Mouse (Mus musculus) inflammation-experienced regulatory T-cells, adult 6 months (primary cell): Measurements from ENCODE around the gene Hsf4. TPM values are rescaled to one million over a fixed set of nuclear protein-coding genes. Genes with fewer than 3 reads are reported as not detected.
A peak's percentile ranks its signal among the peaks of the same experiment; 100 is the strongest.
"Not testable (repeated sequence)": the region's sequence is repeated elsewhere in the genome, so short reads cannot be mapped to it uniquely, and the experiment has no call there.

Experiments used
- ATAC-seq: one replicate; pipeline ENCODE4 v1.8.0; 2017
- polyA plus RNA-seq, 3 experiments: library from polyadenylated mRNA; unstranded; fragments of 100-300 nt; shearing (Covaris generic); gene quantifications; one replicate each; pipeline ENCODE4 v1.2.1; 2017

Gene Hsf4
- polyA plus RNA-seq = under 1 TPM in 1 of 3 experiments, not detected in 2; 0.34 TPM

DNA sequence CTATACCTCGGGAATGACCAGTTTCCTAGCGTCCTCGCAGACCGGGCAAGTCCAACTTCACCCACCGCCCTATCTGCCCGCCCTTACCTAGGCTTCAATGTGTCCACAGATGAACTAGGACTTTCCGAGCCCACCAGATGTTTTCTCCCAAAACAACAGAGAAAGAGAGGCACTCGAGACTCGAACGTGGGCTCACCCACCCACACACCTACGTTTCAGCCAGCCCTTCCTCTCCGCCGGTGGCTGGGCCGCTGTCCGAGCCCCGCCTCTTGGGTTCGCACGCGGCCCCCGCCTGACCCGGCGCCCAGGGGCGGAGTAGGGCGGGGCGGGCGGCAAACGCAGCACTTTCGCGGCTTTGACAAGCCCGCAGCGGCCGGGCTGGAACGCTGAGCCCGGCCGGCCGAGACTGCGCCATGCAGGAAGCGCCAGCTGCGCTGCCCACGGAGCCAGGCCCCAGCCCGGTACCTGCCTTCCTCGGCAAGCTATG lies at the start of gene Hsf4:
Hsf4 (plus strand) TSS at position 341 of the 487 bp plus-strand sequence.
- no peak for ATAC-seq

DNA sequence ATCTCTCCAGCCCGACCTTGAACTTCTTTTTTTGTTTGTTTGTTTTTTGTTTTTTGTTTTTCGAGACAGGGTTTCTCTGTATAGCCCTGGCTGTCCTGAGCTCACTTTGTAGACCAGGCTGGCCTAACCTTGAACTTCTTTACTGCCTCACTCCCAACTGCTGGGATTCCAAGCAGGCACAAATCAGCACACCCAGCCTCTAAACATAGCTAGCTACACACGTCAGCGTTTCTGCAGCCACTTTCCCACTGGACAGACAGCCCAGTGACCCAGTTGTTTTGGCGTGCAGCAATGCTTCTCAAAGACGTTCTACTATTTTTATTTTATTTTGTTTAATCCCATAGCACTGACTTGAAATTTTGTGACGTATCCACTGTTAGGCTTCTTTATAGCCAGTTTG lies 45.8 kb upstream of the Hsf4 start:
- no peak for ATAC-seq

DNA sequence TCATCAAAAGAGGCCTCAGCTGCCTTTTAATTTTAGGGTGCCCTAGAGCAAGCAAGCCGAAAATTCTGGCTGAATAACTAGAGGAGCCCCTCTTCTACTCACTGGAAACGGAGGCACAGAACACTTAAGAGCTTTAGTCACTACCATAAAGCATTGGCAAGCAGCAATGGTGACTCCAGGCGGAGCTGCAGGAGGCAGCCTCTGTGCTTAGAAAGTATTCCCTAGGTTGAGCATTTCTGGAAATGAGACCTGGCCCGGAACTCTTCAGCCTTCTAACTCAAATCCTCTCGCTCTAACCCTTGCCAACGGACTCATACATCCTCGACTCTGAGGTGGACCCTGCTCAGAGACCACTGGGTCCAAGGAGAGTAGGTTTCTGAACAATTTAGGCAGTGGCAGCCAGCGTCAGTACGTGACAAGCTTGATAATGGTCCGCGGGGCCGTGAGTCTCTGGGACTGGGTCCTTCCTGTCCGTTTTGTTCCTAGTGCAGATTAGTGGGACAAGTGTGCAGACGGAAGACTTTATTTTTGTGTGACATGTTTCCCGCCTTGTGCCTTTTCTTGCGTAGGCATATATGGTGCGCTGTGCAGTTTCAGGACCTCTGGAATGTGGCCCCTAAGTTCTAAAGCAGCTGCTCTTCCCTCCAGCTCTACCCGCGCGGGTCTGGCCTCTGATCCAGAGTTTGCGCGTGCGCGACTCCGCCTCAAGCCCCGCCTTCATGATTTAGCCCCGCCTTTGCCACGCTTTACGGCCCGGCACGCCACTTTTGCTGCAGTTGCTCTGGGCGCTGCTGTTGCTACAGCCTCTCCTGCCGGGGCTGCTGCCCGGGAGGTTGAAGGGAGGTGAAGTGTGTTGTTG lies 45.0 kb upstream of the Hsf4 start, which contains the start of gene D230025D16Rik:
D230025D16Rik (plus strand) TSS at position 733 of the 859 bp plus-strand sequence.
- ATAC-seq = peak; percentile 91

DNA sequence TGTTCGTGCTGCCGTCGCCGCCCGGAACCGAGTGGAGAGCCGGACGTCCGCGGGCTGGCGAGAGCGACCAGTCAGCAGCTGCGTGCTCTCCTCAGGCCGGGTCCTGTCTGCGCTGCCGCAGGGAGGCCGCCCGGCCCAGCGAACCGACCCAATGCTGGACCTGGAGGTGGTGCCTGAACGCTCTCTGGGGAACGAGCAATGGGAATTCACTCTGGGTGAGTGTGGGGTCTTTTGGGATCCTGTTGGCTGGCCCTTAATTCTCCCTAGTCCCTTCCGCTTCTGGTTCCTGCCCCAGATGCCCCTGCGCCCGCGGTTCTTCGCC lies 44.4 kb upstream of the Hsf4 start:
- peak; percentile 46 for ATAC-seq

DNA sequence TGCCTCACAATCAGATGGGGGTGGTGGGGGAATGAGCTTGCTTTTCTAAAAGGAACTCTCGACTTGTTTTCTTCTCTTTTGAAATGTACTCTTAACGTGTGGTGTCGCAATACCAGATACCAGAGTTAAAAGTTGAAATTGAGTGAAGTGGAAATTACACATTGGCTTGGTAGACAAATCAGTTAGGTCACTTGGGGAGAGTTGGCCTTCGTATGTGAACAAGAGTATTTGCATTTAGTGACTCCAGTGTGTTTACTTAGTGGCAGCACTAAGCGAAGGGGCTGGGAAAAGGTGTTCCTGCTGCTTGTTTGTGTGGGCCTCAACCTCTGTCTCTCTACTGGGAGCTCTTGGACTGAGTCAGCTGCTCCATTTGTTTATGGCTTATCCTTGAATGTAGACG lies 43.7 kb upstream of the Hsf4 start:
- no peak for ATAC-seq

DNA sequence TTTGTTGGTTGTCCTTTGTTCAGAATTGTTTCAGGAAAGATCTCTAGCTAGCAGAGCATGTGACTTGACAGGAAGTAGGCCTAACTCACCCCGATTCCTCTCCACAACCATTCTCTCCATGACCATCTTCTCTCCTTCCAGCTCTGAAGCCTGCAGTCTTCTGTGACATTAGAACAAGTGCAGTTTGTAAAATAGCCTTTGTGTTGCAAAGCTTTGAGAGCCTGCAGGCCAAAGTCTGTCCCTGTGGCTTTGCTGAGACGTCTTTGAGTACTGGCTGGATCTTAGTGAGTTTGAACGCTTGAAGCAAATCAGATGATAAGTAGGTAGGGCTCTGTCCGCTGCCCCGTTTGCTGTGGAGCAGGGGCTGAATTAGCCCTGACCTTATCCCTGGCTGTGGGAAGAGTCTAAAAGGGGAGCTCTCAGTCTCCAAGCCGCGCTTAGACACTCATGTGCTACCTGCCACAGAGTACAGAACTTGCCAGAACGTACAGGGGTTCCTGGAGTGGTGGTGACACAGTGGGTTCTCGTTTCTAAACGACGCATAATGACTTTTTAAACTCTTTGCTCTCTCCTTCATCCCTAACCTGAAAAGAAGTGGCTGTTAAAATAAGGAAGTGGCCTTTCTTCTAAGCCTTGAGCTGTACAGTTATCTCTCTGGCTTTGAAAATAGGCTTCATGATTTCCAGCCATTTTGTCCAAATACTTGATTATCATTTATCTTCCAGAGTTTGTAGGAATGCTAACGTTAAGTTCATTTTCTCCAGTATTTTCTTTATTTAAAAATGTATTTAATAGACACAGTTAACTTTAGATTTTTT lies 37.9 kb upstream of the Hsf4 start:
- no peak for ATAC-seq

DNA sequence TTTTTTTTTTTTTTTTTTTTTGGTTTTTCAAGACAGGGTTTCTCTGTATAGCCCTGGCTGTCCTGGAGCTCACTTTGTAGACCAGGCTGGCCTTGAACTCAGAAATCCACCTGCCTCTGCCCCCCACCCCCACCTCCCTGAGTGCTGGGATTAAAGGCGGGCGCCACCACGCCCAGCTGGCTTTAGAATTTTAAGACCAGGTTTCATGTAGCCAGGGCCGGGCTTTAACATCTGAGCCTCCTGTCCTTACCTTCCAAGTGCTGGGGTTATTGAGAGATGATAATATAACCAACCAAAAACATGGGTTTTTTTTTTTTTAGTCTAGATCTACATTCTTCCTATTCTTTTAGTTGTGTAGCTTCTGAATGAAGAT lies 37.3 kb upstream of the Hsf4 start:
- ATAC-seq = not testable (repeated sequence)

DNA sequence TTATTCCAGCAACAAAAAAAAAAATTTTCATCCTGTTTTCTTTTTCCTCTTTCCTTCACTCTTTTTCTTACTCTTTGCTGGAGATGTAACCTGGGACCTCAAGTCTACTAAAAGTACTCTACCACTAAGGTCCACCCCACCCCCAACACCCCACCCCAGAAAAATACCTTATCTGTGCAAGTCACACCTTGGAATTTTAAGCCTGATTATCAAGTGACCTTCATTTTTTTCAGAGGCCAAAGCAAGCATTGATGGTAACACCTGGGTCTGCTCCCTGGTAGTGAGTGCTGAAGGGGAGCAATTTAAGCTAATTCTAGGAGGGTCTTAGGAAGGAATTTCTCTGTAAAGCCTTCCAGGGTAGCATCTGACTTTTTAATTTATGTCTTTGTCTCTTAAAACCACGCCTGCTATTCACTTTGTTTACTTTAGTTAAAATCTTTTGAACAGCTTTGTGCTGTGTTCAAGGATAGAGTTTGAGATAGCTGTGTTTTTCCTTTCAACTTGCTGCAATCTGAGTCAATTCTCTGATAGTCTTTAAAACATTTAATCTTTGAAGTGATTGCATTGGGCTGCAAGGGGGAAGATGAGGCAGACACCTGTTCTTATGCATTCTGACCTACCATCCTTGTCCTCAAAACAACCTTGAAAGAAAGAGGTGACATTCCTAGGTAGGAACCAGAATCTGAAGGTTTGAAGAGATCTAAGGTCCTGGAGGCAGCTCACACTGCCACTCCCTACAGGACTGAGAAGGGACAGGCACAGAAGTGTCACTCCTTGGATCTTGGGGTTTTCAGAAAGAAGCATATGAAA lies 36.3 kb upstream of the Hsf4 start:
- ATAC-seq = no peak

DNA sequence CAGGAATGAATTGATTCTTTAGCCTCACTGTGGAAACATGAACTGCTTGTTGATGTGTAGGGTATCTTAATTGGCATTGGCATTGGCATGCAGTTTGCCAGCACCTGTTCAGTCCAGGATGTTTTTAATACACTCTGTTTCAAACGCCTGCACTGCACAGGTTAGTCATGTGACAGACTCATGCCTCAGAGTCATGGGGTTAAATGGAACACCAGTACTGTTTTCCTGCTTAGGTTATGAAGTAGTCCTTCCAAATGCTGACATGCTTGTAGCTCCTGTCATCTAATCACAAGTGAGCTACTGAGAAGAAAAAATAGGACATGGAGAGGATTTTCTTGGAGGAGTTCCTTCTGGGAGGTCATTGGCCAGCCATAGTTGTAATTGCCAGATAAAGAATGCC lies 34.4 kb upstream of the Hsf4 start:
- ATAC-seq = no peak

DNA sequence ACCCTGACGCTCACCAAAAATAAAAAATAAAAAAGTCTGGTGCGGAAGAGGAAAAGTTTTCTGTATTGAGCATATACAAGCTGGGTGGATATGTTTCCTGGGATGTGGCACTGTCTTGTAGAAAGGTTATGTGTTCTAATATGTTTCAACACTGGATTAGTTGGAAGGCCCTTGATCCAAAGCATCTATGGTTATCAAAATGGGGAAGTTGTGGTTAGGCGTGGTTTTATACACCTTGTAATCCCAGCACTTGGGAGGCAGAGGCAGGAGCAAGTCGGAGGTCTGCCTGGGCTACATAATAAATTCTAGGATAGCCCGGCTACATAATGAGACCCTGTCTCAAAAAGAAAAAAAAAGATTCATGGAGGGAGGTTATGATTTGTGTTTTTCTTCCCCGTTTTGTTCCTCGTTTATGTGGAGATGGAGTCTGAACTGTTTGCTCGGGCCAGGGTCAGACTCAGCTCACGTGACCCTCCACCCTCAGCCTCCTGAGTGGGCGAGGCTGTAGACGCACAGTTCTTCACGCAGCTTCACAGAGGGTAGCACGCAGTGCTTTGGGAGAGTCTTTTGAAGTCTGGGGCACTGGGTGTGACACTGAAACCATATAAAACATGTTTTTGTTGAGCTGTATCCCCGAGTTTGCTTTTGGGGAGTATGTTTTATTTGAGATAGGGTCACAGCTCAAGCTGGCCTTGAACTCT lies 32.0 kb upstream of the Hsf4 start:
- no peak for ATAC-seq

DNA sequence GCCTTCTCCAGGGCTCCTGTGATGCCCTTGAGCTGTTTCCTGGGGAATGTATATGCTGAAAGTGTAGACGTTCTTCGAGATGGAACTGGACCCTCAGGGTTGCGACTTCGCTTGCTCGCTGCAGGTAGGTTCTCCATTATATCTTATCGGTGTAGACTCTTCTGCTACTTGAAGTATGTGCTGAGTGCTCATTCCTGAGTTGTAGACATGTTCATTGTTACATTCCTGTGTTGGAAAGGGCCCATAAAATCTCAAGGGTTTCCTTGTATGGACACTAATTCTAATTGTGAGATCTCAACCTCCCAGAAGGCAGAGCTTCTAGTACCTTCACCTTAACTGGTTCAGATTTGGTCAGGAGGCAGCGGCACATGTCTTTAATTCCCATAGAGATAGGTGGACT lies 28.6 kb upstream of the Hsf4 start:
- ATAC-seq = no peak

DNA sequence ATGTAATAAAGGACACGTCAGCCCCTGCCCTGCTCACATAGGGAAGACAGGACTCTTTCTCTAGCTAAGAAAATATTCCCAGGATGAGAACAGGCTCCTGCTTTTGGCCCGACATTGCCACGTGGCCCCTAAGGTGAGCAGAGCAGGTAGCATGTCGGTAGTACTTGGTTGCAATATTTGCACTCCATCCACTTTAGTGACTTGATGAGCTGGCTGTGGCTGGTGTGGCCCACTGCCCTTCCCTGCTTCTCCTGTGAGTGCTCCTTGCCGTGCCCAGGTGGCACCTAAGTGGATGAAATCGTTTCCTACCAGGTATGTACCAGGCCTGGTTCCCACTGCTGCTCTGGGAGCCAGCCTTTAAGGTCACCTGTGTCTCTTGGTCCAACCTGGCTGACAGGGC lies 17.6 kb upstream of the Hsf4 start:
- ATAC-seq = no peak

DNA sequence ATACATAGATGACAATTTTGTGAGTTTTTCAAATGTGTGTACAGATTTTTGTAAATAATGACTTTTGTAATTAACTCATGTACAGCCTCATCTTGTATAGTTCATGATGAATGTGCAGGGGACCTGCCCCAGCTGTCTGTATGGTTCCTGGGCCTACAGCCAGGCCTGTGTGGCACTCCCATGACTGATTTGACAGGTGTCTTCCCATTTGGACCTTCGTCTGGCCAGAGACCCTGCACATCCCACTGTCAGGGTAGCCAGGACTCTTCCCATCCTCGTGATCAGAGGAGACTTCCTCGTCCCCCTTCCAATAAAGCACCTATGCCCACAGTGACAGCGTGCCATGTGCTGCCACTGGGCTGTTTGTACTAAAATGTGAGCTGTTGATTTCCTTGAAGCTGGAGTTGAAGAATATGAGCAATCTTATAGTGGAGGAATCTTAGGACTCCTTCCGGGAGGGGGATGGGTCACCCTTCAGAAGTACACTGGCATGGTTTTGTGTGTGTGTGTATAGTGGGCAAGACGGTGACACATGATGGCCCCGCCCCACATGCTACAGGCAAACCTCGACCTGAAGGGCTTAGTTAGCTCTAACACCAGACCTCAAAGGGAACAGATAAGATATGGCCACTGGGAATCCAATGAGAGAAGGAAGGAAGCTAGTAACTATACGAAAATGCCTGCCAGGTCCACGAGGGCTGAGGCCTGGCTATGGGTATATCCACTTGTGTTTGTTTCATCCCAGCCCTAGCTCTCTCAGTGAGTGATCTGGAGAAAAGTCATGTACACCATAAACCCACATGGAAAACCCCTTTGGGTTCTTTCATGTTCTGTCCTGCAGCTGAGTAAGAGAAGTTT lies 16.7 kb upstream of the Hsf4 start:
- ATAC-seq = no peak

DNA sequence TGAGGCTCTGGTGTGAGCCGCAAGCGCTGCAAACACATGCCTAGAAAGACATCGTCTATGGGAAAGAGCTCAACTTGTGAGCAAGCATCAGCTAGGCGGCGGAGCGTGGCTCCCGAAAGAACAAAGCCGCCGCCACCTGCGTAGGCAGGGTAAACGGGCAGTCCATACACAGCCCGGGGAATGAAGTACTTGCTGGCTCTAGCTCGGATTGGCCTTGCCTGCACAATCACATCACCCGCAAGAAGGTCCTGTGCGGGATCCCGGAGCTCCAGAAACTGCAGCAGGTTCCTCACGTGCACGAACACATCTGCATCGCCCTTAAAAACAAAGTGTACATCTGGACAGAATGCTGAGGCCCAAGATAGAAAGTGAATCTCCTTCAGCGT lies 15.8 kb upstream of the Hsf4 start:
- peak; percentile 4 for ATAC-seq

DNA sequence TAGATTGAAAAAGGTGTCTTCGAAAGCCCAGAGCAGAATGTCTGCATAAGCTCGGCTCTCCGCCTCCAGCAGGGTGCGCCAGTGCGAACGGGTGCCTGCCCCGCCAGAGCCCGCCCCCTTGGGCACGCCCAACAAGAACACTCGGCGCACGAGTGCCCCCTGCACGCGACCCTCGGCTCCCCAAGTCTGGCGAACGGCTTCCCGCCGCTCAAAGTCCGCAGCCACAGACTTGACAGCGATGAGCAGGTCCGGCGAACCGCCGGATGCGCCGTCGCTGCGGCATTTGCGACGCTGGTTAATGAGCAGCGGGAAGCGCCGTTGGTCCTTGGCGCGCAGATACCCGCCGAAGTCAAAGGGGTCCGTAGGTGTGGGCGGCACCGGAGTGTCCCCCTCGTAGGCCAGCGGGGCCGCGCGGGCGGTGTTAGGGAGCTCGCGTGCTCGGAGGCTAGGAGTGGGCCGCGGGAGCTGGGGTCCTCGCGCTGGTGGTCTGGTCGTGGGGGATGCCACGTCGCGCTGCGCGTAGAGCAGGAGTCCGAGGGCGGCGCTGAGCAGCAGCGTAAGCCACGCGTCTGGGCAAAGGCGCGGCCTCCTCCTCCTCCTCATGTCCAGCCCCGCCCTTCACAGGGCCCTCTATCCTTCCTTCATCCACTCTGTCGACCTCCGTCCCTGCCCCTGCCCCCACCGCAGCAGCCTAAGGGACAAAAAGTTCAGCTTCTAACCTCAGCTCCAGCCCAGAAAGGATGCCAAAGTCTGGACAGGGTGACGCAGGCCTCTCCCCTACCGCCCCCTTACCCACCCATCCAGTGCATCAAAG lies 15.2 kb upstream of the Hsf4 start:
- ATAC-seq = peak; percentile 86

DNA sequence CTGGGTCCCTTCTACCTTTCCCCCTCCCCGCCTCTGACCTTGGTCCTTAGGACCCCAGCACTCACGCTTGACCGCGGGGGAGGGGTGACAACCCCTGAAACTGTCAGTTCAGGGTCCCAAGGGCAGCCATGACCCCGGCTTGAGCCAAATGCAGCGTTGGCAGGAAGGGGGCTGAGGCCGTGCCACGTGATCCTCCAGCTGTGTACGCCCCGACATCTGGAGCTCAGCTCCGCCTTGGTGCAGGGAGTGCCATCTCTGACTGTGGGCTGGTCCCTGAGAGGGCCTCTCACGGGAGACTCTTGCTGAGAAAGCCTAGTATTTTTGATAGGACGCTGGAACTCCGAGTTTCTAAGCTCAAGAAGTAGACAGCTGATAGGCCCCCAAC lies 14.6 kb upstream of the Hsf4 start, which contains the start of gene B3gnt9:
B3gnt9 (minus strand) TSS at position 188 of the 385 bp plus-strand sequence.
- peak; percentile 47 for ATAC-seq

DNA sequence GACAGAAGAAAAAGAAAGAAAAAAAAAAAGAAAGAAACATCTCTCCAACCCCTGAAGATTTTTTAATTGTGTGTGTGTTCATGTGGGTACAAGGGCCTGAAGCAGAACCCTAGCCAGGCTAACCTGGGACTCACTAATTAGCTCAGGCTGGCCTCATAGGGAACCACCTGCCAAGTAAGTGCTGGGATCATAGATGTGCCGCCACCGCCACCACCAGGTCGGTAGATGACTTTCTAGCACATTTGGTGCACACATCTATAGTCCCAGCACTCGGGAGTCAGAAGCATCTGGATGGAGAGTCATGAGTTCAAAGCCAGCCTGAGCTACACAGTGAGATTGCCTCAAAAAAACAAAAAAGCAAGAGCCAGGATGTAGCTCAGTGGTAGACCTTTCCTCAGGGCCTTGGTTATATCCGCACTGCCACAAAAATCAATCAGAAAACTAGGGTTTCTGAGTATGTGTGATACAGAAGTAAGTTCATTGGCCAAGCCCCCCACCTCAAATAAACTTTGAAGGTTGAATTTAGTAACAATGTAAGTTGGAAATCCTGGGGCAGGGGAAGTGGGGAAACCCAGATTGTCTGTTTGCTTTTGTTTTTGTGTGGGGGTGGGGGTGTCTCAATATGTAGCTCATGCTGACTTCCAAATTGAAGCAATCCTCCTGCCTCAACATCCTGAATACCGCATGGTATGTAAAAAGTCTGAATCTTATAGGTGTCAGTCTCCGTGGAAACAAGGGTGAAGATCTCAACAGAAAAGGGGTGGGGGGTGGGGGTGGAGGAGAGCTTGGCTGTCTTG lies 12.1 kb upstream of the Hsf4 start:
- no peak for ATAC-seq

DNA sequence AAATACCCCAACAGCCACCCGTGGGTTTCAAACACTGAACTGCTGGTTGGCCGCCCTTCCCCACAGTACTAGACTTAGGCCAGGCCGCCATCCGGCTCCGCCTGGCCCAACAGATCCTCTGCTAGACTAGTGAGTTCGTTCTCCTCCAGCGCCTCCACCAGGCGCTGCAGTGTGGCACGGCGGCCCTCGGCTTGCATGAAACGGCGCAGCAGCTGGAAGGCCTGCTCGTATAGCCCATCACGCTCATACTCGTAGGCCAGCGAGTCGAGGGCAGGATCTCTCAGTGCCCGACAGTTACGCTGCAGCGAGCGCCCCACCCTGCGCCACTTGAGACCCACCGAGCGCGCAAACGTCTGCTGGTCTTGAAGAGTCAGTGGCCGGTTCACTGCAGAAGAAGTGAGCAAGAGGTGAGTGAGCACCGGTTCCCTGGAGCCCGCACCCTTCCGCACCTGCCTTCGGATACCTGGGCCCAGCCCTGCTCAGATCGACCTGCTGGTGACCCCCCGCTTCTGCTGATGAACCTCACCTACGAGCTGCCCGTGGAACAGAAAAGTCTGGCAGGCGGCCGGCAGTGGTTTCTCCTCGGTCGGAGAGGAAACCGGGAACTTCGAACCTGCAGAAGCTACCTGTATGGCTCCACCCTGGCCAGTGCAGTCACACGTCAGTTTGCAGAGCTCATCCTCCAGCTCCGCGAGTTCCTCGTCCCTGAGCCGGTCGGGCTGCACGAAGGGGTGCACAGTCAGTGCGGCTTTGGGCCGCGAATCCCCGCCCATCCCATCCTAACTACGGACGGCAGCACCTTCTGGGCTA lies 10.5 kb upstream of the Hsf4 start:
- ATAC-seq = no peak
